Mouse (Mus musculus) midbrain, postnatal 0 days (tissue): ENCODE measurements at regions not wholly inside any gene's neighbourhood (a gene's known extent, or its start where the extent isn't known, plus 50 kb on each side); places are given as distances from the start of the nearest gene placed in this dataset.

Experiments used
- ATAC-seq: fragments of 200-750 bp; cut with Nextera tagmentation; 2 replicates; pipeline ENCODE4 v1.8.0; 2017; ENCODE audit warnings: moderate number of reproducible peaks, mild to moderate bottlenecking, moderate TSS enrichment, moderate library complexity; ENCODE audit not compliant: low FRiP score
- DNase-seq: peaks from one replicate; pipeline ENCODE4 v3.0.0-alpha.2; 2015; ENCODE audit warnings: low spot score
- H3K27ac ChIP-seq: fragments of 300-500 bp; sonication (generic); 2 replicates; pipeline ENCODE4 v1.5.1; 2014; ENCODE audit warnings: low read depth, mild to moderate bottlenecking, low read length, mixed read lengths
- H3K27me3 ChIP-seq: fragments of 300-500 bp; sonication (generic); 2 replicates; pipeline ENCODE4 v1.6.1; 2014; ENCODE audit warnings: low read length, control low read depth, mixed read lengths; ENCODE audit not compliant: insufficient read depth
- H3K36me3 ChIP-seq: fragments of 300-500 bp; sonication (generic); 2 replicates; pipeline ENCODE4 v1.6.1; 2014; ENCODE audit warnings: low read length, control low read depth, mixed read lengths; ENCODE audit not compliant: insufficient read depth
- H3K4me1 ChIP-seq: fragments of 300-500 bp; sonication (generic); 2 replicates; pipeline ENCODE4 v1.6.1; 2014; ENCODE audit warnings: mild to moderate bottlenecking, control low read depth, antibody characterized with exemption, low read length, mixed read lengths; ENCODE audit not compliant: insufficient read depth
- H3K4me2 ChIP-seq: fragments of 300-500 bp; sonication (generic); 2 replicates; pipeline ENCODE4 v1.6.1; 2014; ENCODE audit warnings: low read depth, mild to moderate bottlenecking, low read length, mixed read lengths; ENCODE audit not compliant: poor library complexity, severe bottlenecking
- H3K4me3 ChIP-seq: fragments of 300-500 bp; sonication (generic); 2 replicates; pipeline ENCODE4 v1.5.1; 2014; ENCODE audit warnings: low read depth, mild to moderate bottlenecking, low read length, moderate library complexity
- H3K9ac ChIP-seq: fragments of 300-500 bp; sonication (generic); replicated peaks from 2 replicates; pipeline ENCODE4 v1.6.1; 2014; ENCODE audit warnings: mild to moderate bottlenecking, low read length, moderate library complexity, mixed read lengths; ENCODE audit not compliant: poor library complexity, severe bottlenecking
- H3K9me3 ChIP-seq: fragments of 300-500 bp; sonication (generic); 2 replicates; pipeline ENCODE4 v1.6.1; 2016; ENCODE audit warnings: low read length, control low read depth
- CTCF ChIP-seq: IDR thresholded peaks from 2 replicates; pipeline ENCODE4 v1.5.1; 2016; ENCODE audit warnings: antibody characterized with exemption, mild to moderate bottlenecking
- WGBS: fragments of 180-500 bp; shearing (Covaris S2); extraction: QIAGEN DNeasy Blood & Tissue Kit; methylation state at CpG from one replicate; pipeline ENCODE4 v1.1.7; 2014; 5-methylcytosine and 5-hydroxymethylcytosine counted together

DNA sequence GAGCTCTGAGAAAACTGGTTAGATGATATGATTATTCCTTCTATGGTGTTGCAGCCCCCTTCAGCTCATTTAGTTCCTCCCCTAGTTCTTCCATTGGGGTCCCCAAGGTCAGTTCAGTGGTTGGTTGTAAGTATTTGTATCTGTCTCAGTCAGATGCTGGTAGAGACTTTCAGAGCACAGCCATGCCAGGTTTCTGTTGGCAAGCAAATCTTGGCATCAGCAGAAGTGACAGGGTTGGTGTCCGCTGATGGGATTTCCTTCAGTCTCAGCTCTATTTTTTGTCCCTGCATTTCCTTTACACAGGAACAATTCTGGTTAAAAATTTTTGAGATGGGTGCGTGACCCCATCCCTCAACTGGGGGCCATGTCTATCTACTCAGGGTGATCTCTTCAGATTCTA lies 55.3 kb upstream of the Spaca1 start:
- DNase-seq, result no peak
- WGBS, result 95% methylated on average over 2 of the region's 2 CpGs
- no peak for ATAC-seq

DNA sequence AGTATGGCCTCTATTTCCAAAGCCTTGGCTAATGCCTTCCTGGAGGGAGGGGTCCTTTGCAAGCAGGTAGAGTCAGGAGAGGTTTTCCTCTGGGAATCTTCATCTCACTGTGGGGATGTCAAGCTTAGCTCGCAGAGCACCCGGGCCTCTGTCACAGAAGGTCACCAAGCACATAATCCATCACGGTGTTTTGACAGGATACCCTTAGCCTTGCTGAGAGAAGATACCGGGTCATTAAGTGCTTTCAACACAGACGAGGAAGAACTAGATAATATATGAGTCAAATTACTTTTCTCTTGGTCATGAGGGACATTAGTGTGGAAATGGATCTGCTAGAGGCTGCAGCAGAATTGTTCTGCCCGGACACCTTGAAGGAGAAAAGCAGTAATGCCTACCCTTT lies 64.3 kb upstream of the Spaca1 start:
- 71% methylated on average over 6 of the region's 6 CpGs for whole genome bisulfite sequencing
- Histone ChIP-seq H3K4me1 (no peaks in the 10 kb centered on the region), H3K27ac (no peak overlapping the region), H3K27me3 (no peaks in the 10 kb centered on the region), H3K4me3 (no peak overlapping the region), H3K4me2 (no peak overlapping the region), H3K9me3 (no peaks in the 10 kb centered on the region), H3K9ac (no peak overlapping the region), H3K36me3 (no peaks in the 10 kb centered on the region)
- no peak for TF ChIP-seq CTCF
- DNase-seq (no peak), ATAC-seq (no peak)

More for the DNA sequence above, 55.3 kb upstream of the Spaca1 start:
- H3K4me2 ChIP-seq, result no peak overlapping the region
- 0 out of 2 replicates have a peak, but pooled peaks cover 4% of the 10 kb centered on the region for H3K9me3 ChIP-seq
- H3K27ac ChIP-seq, result no peak overlapping the region
- no peaks in the 10 kb centered on the region for H3K4me1 ChIP-seq
- no peak for TF ChIP-seq CTCF
- H3K9ac ChIP-seq, result no peak overlapping the region
- H3K36me3 ChIP-seq, result no peaks in the 10 kb centered on the region
- H3K4me3 ChIP-seq, result no peak overlapping the region
- no peaks in the 10 kb centered on the region for H3K27me3 ChIP-seq

DNA sequence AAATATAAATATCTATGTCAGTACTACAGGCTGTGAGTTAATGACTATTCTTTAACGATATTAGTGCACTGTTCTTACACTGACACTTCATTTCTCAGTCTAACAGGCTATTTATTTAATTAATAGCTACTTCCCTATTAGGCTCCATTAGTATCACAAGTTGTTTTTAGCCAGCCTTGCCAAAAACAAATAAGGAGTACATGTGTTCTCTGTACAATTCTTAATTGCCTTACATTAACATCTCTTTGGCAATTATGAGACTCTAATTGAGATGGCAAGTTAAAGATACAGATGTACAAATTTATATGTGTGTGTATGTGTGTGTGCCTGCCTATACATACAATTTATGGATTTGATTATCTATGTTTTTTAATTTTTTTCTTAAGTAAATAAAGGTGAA lies 67.1 kb upstream of the Spaca1 start:
- Histone ChIP-seq H3K4me2 (no peak overlapping the region), H3K27ac (no peak overlapping the region), H3K9ac (no peak overlapping the region), H3K36me3 (no peaks in the 10 kb centered on the region), H3K4me3 (no peak overlapping the region), H3K9me3 (no peaks in the 10 kb centered on the region), H3K27me3 (no peaks in the 10 kb centered on the region), H3K4me1 (no peaks in the 10 kb centered on the region)
- WGBS, result 82% methylated on average over 1 of the region's 1 CpGs
- TF ChIP-seq CTCF, result no peak
- ATAC-seq (no peak), DNase-seq (no peak)

DNA sequence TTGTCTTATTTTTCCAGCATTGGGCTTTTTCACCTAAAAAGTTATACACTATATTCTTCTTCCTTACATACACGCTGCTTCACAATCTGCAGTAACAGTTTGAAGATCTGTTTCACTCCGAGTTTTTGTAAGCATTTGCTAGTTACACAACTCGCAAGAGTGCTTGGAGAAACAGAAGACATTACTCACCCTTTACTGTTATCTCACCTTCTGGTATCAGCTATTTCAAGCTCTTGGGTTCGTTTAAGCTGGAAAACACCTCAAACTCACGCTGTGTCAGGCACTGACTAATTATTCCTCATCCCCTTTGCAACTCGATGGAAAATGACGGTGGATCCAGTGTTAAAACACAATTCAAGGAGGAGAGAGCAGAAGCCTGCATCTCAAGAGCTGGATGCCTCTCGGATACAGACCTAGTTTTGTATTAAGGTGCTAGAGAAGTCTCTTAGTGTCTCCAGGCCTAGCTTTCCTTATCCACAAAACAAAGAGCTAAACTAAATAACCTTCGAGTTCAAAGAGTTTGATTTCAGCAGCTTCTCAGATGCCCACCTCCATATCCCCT lies 73.0 kb upstream of the Spaca1 start:
- TF ChIP-seq CTCF, result no peak

DNA sequence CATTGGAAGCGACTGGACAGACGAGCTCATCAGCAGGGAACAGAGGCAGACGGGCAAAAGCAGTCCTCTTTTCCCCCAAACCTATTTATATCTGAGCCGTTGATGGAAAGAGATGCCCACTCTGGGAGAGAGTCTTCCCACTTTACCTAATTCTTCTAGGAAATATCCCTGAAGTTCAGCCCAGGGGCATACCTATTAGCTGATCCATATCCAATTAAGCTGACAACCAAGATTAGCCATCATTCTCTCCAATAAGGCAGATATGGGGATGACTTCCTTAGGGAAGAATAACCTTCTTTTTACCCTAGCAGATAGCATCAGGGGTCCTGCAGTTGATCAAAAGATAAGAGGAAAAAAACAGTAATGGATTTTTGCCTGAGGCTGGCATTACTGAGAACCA lies 78.2 kb upstream of the Spaca1 start:
- H3K9ac ChIP-seq, result no peak overlapping the region
- no peak overlapping the region for H3K4me3 ChIP-seq
- no peak for ATAC-seq
- no peak for TF ChIP-seq CTCF
- no peak overlapping the region for H3K4me2 ChIP-seq
- H3K4me1 ChIP-seq, result no peaks in the 10 kb centered on the region
- 42% methylated on average over 4 of the region's 4 CpGs for WGBS
- H3K27ac ChIP-seq, result no peak overlapping the region
- no peaks in the 10 kb centered on the region for H3K9me3 ChIP-seq
- no peaks in the 10 kb centered on the region for H3K36me3 ChIP-seq
- no peaks in the 10 kb centered on the region for H3K27me3 ChIP-seq
- DNase-seq, result no peak

More for the DNA sequence above, 73.0 kb upstream of the Spaca1 start:
- ATAC-seq, result no peak
- Histone ChIP-seq H3K36me3 (no peaks in the 10 kb centered on the region), H3K4me3 (no peak overlapping the region), H3K27me3 (no peaks in the 10 kb centered on the region), H3K4me1 (no peaks in the 10 kb centered on the region), H3K9ac (no peak overlapping the region), H3K9me3 (no peaks in the 10 kb centered on the region), H3K4me2 (no peak overlapping the region), H3K27ac (no peak overlapping the region)
- DNase-seq, result no peak
- 85% methylated on average over 9 of the region's 9 CpGs for WGBS

DNA sequence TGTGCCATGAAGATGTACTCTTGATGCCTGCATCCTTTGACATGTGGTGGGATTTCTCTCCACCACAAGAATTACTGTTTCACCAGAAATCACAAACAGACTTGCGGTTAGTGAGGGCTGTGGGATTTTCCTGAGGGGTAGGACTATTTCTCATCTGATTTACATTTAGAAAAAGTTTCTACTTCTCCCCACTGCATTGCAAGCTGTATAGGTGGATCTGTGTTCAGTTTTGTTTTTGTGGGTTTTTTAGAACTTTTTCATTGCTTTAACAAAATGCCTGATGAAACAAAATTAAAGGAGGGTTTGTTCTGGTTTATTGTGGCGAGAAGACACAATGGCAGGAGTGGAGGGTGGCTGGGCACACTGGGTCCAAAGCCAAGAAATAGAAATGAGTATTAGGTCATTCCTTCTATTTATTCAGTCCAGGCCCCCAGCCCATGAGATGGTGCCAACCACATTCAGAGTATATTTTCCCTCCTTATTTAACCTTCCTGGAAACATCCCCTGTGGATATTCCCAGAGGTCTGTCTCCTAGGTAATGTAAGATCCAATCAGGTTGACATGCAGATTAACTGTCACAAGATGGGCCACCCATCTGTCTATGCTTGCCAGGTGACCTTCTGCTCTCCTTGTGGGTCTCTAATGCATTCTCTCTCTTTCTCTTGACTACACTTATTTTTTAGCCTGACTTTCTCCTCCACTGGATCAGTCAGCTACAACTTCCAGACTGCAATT lies 96.3 kb upstream of the Spaca1 start:
- no peaks in the 10 kb centered on the region for H3K9me3 ChIP-seq
- H3K4me2 ChIP-seq, result no peak overlapping the region
- no peak overlapping the region for H3K9ac ChIP-seq
- no peaks in the 10 kb centered on the region for H3K4me1 ChIP-seq
- DNase-seq, result peak; percentile 72
- no peak overlapping the region for H3K27ac ChIP-seq
- H3K4me3 ChIP-seq, result no peak overlapping the region
- TF ChIP-seq CTCF, result no peak
- H3K36me3 ChIP-seq, result no peaks in the 10 kb centered on the region
- ATAC-seq, result no peak
- H3K27me3 ChIP-seq, result no peaks in the 10 kb centered on the region
- WGBS, result 75% methylated on average over 2 of the region's 2 CpGs
